Comparison of ENCODE assay signal across 16 mouse cellular contexts in genomic region chr2:166322668-166323043, GRCm38 (mm10).
DNase-seq lines count a peak whose midpoint lies in the region; ATAC-seq and TF ChIP-seq lines count a peak whose summit lies in the region.
"Had no signal": no experiment of that assay in that cellular context is flagged by ENCODE, and none has a peak within 500 bp of the region (broad histone marks: within the 10 kb centered on the region; RNA-seq: fewer than 3 reads in every experiment).

No protein-coding gene starts in this region.

- ATAC-seq in lung, embryonic 14.5 days (ENCODE audit: insufficient read depth) = peak; percentile 60; the same call in 1 of the 2 replicates
- no peak for ATAC-seq in lung, postnatal 0 days
- ATAC-seq in hindbrain, embryonic 15.5 days (ENCODE audit: low FRiP score, low read depth) = no peak
- ATAC-seq in stomach, embryonic 16.5 days (ENCODE audit: insufficient read depth, low FRiP score) = peak; percentile 76
- ATAC-seq in forebrain, embryonic 13.5 days = no peak
- ATAC-seq: forebrain, embryonic 15.5 days; liver, embryonic 12.5 days had no signal

- no peak for TF ChIP-seq CTCF in lung, embryonic 14.5 days (IDR thresholded peaks at IDR 0.05; ENCODE audit: low read depth)
- no peak for TF ChIP-seq CTCF in lung, postnatal 0 days (IDR thresholded peaks at IDR 0.05)

- DNase-seq in embryo, embryonic 10 days (ENCODE audit: low spot score) = peak; percentile 73
- no peak for DNase-seq in embryo, embryonic 9.5 days (ENCODE audit: extremely low spot score)
- DNase-seq in lung, embryonic 14.5 days = peak; percentile 83
- DNase-seq in lung, postnatal 0 days (ENCODE audit: low spot score) = no peak
- no peak for DNase-seq in right cerebral cortex, postnatal 25 days
- DNase-seq: adrenal gland, adult 2 months; cerebellum, adult 9-10 months; gastrocnemius, postnatal 25 days; layer of hippocampus, postnatal 36 days; lung, postnatal 36 days had no signal

- no peak overlapping the region for H3K4me2 ChIP-seq in lung, embryonic 14.5 days
- H3K4me2 ChIP-seq in lung, postnatal 0 days (replicated peaks; ENCODE audit: low read depth, low read length) = no peak overlapping the region
- no peak overlapping the region for H3K4me2 ChIP-seq in hindbrain, embryonic 15.5 days
- H3K4me2 ChIP-seq in stomach, embryonic 16.5 days (ENCODE audit: low read depth, low read length) = no peak overlapping the region
- H3K4me2 ChIP-seq in forebrain, embryonic 13.5 days = no peak overlapping the region
- H3K4me2 ChIP-seq: forebrain, embryonic 15.5 days; liver, embryonic 12.5 days had no signal

- peaks cover 32% of the 10 kb centered on the region for H3K4me1 ChIP-seq in lung, embryonic 14.5 days (ENCODE audit: insufficient read depth)
- no peaks in the 10 kb centered on the region for H3K4me1 ChIP-seq in lung, postnatal 0 days (ENCODE audit: insufficient read depth, low read depth, low read length)
- peaks cover 28% of the 10 kb centered on the region for H3K4me1 ChIP-seq in hindbrain, embryonic 15.5 days (replicated peaks)
- peaks cover 29% of the 10 kb centered on the region for H3K4me1 ChIP-seq in stomach, embryonic 16.5 days (ENCODE audit: control insufficient read depth, insufficient read depth, low read length)
- peaks cover 14% of the 10 kb centered on the region for H3K4me1 ChIP-seq in forebrain, embryonic 13.5 days
- H3K4me1 ChIP-seq: liver, embryonic 12.5 days had no signal

- H3K27me3 ChIP-seq in lung, embryonic 14.5 days (ENCODE audit: insufficient read depth, low read length) = no peaks in the 10 kb centered on the region; the same call in 1 of the 2 replicates
- H3K27me3 ChIP-seq in lung, postnatal 0 days (replicated peaks; ENCODE audit: insufficient read depth, low read length) = no peaks in the 10 kb centered on the region
- H3K27me3 ChIP-seq in hindbrain, embryonic 15.5 days = no peaks in the 10 kb centered on the region
- no peaks in the 10 kb centered on the region for H3K27me3 ChIP-seq in stomach, embryonic 16.5 days (ENCODE audit: control insufficient read depth, insufficient read depth, low read length)
- H3K27me3 ChIP-seq in forebrain, embryonic 13.5 days = peaks cover 25% of the 10 kb centered on the region
- H3K27me3 ChIP-seq: liver, embryonic 12.5 days had no signal

- peak overlapping the region; percentile 76 for H3K27ac ChIP-seq in lung, embryonic 14.5 days (ENCODE audit: low read depth)
- no peak overlapping the region for H3K27ac ChIP-seq in lung, postnatal 0 days (ENCODE audit: low read length)
- peak overlapping the region; percentile 47; the same call in 1 of the 2 replicates for H3K27ac ChIP-seq in hindbrain, embryonic 15.5 days (replicated peaks)
- peak overlapping the region; percentile 85 for H3K27ac ChIP-seq in stomach, embryonic 16.5 days (ENCODE audit: low read length)
- no peak overlapping the region for H3K27ac ChIP-seq in forebrain, embryonic 13.5 days
- H3K27ac ChIP-seq: forebrain, embryonic 15.5 days; kidney, postnatal 0 days had no signal

- no peaks in the 10 kb centered on the region for H3K36me3 ChIP-seq in lung, embryonic 14.5 days (ENCODE audit: insufficient read depth)
- no peaks in the 10 kb centered on the region for H3K36me3 ChIP-seq in lung, postnatal 0 days (ENCODE audit: insufficient read depth, low read length)
- no peaks in the 10 kb centered on the region for H3K36me3 ChIP-seq in hindbrain, embryonic 15.5 days
- H3K36me3 ChIP-seq in stomach, embryonic 16.5 days (ENCODE audit: control insufficient read depth, insufficient read depth, low read length) = no peaks in the 10 kb centered on the region
- no peaks in the 10 kb centered on the region for H3K36me3 ChIP-seq in forebrain, embryonic 13.5 days (ENCODE audit: poor library complexity, severe bottlenecking)
- H3K36me3 ChIP-seq: forebrain, embryonic 15.5 days; liver, embryonic 12.5 days had no signal

- H3K9ac ChIP-seq in lung, embryonic 14.5 days = no peak overlapping the region
- no peak overlapping the region for H3K9ac ChIP-seq in lung, postnatal 0 days (replicated peaks; ENCODE audit: low read depth)
- no peak overlapping the region for H3K9ac ChIP-seq in hindbrain, embryonic 15.5 days
- H3K9ac ChIP-seq in stomach, embryonic 16.5 days (ENCODE audit: low read length) = 0 out of 2 replicates have a peak overlapping the region, but pooled peaks have one; percentile 13
- no peak overlapping the region for H3K9ac ChIP-seq in forebrain, embryonic 13.5 days
- H3K9ac ChIP-seq: forebrain, embryonic 15.5 days; liver, embryonic 12.5 days had no signal

- no peak overlapping the region for H3K4me3 ChIP-seq in lung, embryonic 14.5 days (ENCODE audit: low read depth, low read length)
- no peak overlapping the region for H3K4me3 ChIP-seq in lung, postnatal 0 days (ENCODE audit: low read depth, low read length)
- no peak overlapping the region for H3K4me3 ChIP-seq in hindbrain, embryonic 15.5 days
- no peak overlapping the region for H3K4me3 ChIP-seq in stomach, embryonic 16.5 days (replicated peaks; ENCODE audit: low read length)
- no peak overlapping the region for H3K4me3 ChIP-seq in forebrain, embryonic 13.5 days
- H3K4me3 ChIP-seq: forebrain, embryonic 15.5 days; liver, embryonic 12.5 days had no signal

- no peak for TF ChIP-seq EP300 in lung, postnatal 0 days (IDR thresholded peaks at IDR 0.05)

- H3K9me3 ChIP-seq in lung, embryonic 14.5 days (ENCODE audit: low read depth, low read length) = no peaks in the 10 kb centered on the region
- H3K9me3 ChIP-seq in lung, postnatal 0 days (ENCODE audit: low read length) = no peaks in the 10 kb centered on the region
- no peaks in the 10 kb centered on the region for H3K9me3 ChIP-seq in hindbrain, embryonic 15.5 days
- H3K9me3 ChIP-seq in stomach, embryonic 16.5 days (replicated peaks; ENCODE audit: control insufficient read depth, low read length) = no peaks in the 10 kb centered on the region
- no peaks in the 10 kb centered on the region for H3K9me3 ChIP-seq in forebrain, embryonic 13.5 days (replicated peaks)
- H3K9me3 ChIP-seq: forebrain, embryonic 15.5 days; liver, embryonic 12.5 days had no signal

- 23% methylated on average over 6 of the region's 6 CpGs for WGBS in lung, embryonic 14.5 days
- WGBS in lung, postnatal 0 days = 61% methylated on average over 6 of the region's 6 CpGs
- WGBS in hindbrain, embryonic 15.5 days = 34% methylated on average over 6 of the region's 6 CpGs
- WGBS in stomach, embryonic 16.5 days = 27% methylated on average over 6 of the region's 6 CpGs
- 81% methylated on average over 6 of the region's 6 CpGs for WGBS in forebrain, embryonic 13.5 days

Comparison
In these comparisons a context has a peak if more than half of its experiments do, and no peak if none do; other contexts are left out.
1. DNase-seq: peak in embryo, embryonic 10 days (single experiment) and lung, embryonic 14.5 days (single experiment); none in embryo, embryonic 9.5 days (single experiment), lung, postnatal 0 days (single experiment) and right cerebral cortex, postnatal 25 days (single experiment).
2. ATAC-seq: peak in lung, embryonic 14.5 days (single experiment) and stomach, embryonic 16.5 days (single experiment); none in lung, postnatal 0 days (single experiment), hindbrain, embryonic 15.5 days (single experiment) and forebrain, embryonic 13.5 days (single experiment).
3. H3K27ac ChIP-seq: peak in lung, embryonic 14.5 days (single experiment), hindbrain, embryonic 15.5 days (single experiment) and stomach, embryonic 16.5 days (single experiment); none in lung, postnatal 0 days (single experiment) and forebrain, embryonic 13.5 days (single experiment).